Mouse (Mus musculus): Measurements from ENCODE around the gene Guca1a. TPM values are rescaled to one million over a fixed set of nuclear protein-coding genes. Genes with fewer than 3 reads are reported as not detected.

The Guca1a gene
- polyA plus RNA-seq, 1 experiment from 2014 or later: 0.82 TPM

DNA sequence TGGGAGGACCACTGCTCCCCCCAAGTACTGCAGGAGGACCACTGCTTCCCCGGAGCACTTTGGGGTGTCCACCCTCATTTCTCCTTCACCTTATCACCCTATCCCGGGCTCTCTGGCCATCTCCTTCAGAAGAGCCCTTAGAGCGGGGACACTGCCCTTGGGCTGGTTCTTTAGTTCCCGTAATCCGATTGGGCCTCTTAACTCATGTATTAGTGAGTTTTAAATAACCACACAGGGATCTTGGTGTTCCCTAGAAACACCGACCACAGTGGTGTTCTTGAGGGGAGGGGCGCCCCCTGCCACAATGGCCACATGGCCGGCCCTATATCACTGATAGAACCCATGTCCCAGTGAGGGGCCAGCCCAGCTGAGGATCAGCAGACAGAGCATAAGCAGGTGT lies 1.3 kb downstream of the Guca1a start:
- Histone ChIP-seq H3K9ac (ENCODE audit: low read length) (no peak overlapping the region), H3K4me3 (ENCODE audit: low read depth, low read length) (no peak overlapping the region), H3K4me2 (ENCODE audit: low read depth) (no peak overlapping the region), H3K36me3 (ENCODE audit: control insufficient read depth, insufficient read depth, low read length) (no peaks in the 10 kb centered on the region), H3K4me1 (ENCODE audit: control insufficient read depth, insufficient read depth, low read length) (no peaks in the 10 kb centered on the region), H3K9me3 (ENCODE audit: control insufficient read depth, low read length) (no peaks in the 10 kb centered on the region), H3K27me3 (ENCODE audit: control insufficient read depth, insufficient read depth, low read length) (peaks cover 13% of the 10 kb centered on the region), H3K27ac (ENCODE audit: low read depth, low read length) (no peak overlapping the region)
- DNase-seq (ENCODE audit: low spot score): no peak
- ATAC-seq (ENCODE audit: insufficient read depth, low FRiP score, low TSS enrichment): no peak
- WGBS: 89% methylated on average over 8 of the region's 8 CpGs

DNA sequence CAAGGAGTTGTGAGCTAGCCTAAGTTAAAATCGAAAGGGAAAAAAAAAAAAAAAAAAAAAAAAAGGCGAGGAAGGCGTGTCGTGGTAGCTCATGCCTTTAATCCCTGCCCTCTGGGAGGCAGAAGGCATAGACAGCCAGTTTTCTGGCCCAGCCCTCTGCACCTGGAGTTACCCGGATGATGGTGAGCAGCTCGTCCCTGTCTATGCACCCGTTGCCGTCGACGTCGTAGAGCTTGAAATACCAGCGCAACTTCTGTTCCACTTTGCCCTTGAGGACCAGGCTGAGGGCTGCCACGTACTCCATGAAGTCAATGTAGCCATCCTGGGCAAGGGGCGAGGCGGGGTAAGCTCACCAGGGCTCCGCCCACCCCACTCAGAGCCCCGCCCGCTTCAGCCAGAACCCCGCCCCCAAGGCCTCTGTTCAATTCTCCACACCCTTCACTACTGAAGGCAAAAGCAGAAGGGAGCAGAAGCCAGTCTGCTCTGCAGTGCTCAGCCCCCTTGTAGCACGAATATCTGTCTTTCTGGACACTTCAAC lies 4.9 kb downstream of the Guca1a start:
- H3K36me3 ChIP-seq (ENCODE audit: control insufficient read depth, insufficient read depth, low read length): no peaks in the 10 kb centered on the region
- no peak overlapping the region for H3K27ac ChIP-seq (ENCODE audit: low read depth, low read length)
- peak overlapping the region; percentile 1; the same call in 1 of the 2 replicates for H3K4me3 ChIP-seq (ENCODE audit: low read depth, low read length)
- WGBS: 4% methylated on average over 20 of the region's 20 CpGs
- H3K4me2 ChIP-seq (ENCODE audit: low read depth): peak overlapping the region; percentile 32
- H3K27me3 ChIP-seq (ENCODE audit: control insufficient read depth, insufficient read depth, low read length): peaks cover 13% of the 10 kb centered on the region
- no peak for ATAC-seq (ENCODE audit: insufficient read depth, low FRiP score, low TSS enrichment)
- no peaks in the 10 kb centered on the region for H3K4me1 ChIP-seq (ENCODE audit: control insufficient read depth, insufficient read depth, low read length)
- no peaks in the 10 kb centered on the region for H3K9me3 ChIP-seq (ENCODE audit: control insufficient read depth, low read length)
- peak; percentile 60 for DNase-seq (ENCODE audit: low spot score)
- no peak overlapping the region for H3K9ac ChIP-seq (ENCODE audit: low read length)

DNA sequence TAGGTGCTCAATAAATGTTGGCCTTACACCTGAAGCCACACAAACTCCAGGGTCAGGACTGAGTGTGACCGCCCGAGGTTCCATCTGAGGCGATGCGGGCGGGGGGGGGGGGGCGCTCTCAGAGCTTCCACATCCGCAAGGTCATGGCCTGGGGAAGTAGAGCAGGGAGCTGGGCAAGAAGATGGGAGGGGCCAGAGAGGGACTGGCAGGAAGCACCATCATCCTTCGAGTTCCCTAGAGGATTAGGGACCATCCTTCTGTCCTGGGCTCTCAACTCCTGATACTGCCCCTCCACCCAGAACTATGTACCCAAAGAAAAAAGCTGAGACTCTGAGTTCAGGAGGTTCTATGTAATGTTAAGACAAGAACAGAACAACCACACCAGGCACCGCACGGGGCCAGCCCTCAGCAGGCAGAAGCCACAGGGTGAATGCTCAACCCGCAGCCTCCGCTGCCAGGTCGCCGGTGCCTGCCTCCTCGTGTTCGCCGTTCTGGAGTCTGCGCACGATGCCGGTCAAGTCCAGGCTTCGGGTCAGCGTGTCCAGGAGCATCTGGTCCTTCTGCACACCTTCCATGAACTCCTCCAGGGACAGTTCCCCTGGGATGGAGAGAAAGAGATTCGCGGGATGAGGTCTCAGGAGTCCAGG lies 6.0 kb downstream of the Guca1a start:
- no peak overlapping the region for H3K9ac ChIP-seq (ENCODE audit: low read length)
- ATAC-seq (ENCODE audit: insufficient read depth, low FRiP score, low TSS enrichment) (no peak), DNase-seq (ENCODE audit: low spot score) (no peak)
- no peak overlapping the region for H3K27ac ChIP-seq (ENCODE audit: low read depth, low read length)
- H3K4me3 ChIP-seq (ENCODE audit: low read depth, low read length): peak overlapping the region; percentile 10; the same call in 1 of the 2 replicates
- no peaks in the 10 kb centered on the region for H3K4me1 ChIP-seq (ENCODE audit: control insufficient read depth, insufficient read depth, low read length)
- WGBS: 26% methylated on average over 24 of the region's 24 CpGs
- H3K36me3 ChIP-seq (ENCODE audit: control insufficient read depth, insufficient read depth, low read length): no peaks in the 10 kb centered on the region
- peak overlapping the region; percentile 32; the same call in 1 of the 2 replicates for H3K4me2 ChIP-seq (ENCODE audit: low read depth)
- no peaks in the 10 kb centered on the region for H3K9me3 ChIP-seq (ENCODE audit: control insufficient read depth, low read length)
- H3K27me3 ChIP-seq (ENCODE audit: control insufficient read depth, insufficient read depth, low read length): peaks cover 13% of the 10 kb centered on the region

DNA sequence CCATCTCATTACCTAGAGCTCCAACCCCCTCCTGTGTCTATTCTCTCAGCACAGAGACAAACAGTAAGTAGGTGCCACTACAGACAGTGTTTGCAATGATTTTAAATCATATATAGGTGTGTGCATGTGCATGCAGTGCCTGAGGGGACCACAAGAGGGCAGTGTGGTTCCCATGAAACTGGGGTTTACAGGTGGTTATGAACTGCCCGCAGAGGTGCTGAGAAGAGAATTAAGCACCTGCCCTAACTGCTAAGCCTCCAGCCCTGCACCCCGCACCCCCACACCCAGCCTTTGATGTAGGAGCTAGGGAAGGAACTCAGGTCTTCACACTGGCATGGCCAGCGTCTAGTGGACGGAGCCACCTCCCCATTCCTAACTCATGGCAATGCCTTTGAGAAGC lies 13.7 kb downstream of the Guca1a start:
- Histone ChIP-seq H3K27me3 (ENCODE audit: control insufficient read depth, insufficient read depth, low read length) (no peaks in the 10 kb centered on the region), H3K9me3 (ENCODE audit: control insufficient read depth, low read length) (no peaks in the 10 kb centered on the region), H3K4me3 (ENCODE audit: low read depth, low read length) (no peak overlapping the region), H3K4me1 (ENCODE audit: control insufficient read depth, insufficient read depth, low read length) (no peaks in the 10 kb centered on the region), H3K9ac (ENCODE audit: low read length) (no peak overlapping the region), H3K36me3 (ENCODE audit: control insufficient read depth, insufficient read depth, low read length) (no peaks in the 10 kb centered on the region), H3K4me2 (ENCODE audit: low read depth) (no peak overlapping the region), H3K27ac (ENCODE audit: low read depth, low read length) (no peak overlapping the region)
- DNase-seq (ENCODE audit: low spot score): no peak
- no peak for ATAC-seq (ENCODE audit: insufficient read depth, low FRiP score, low TSS enrichment)
- 59% methylated on average over 4 of the region's 4 CpGs for WGBS

DNA sequence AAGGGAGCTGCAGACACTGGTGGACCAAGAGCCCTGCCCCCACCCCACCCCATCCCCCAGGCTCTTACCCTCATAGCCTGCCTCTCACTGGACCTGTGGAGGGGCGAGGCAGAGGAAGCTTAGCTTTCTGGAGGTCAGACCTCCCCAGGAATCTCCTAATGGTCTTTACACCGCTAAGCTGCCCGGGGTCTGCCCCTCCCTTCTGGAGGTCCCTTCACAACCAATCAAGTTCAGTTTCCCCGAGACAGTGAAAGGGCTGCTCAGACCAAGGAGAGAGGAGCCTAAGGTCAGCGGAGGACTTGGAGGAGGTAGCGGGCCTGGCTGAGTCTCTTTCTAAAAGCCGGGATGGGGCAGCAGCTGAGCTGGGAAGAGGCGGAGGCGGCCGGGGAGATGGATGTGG lies 15.2 kb downstream of the Guca1a start, which contains the start of gene Guca1b:
TSS of gene Guca1b (plus strand) at position 249 of the 400 bp plus-strand sequence.
- Histone ChIP-seq H3K4me2 (ENCODE audit: low read depth) (no peak within 1 kb of the TSS), H3K4me1 (ENCODE audit: control insufficient read depth, insufficient read depth, low read length) (no peaks in the 10 kb centered on the region), H3K9me3 (ENCODE audit: control insufficient read depth, low read length) (no peaks in the 10 kb centered on the region), H3K36me3 (ENCODE audit: control insufficient read depth, insufficient read depth, low read length) (no peaks in the 10 kb centered on the region; the same call in 1 of the 2 replicates), H3K9ac (ENCODE audit: low read length) (no peak within 1 kb of the TSS), H3K27me3 (ENCODE audit: control insufficient read depth, insufficient read depth, low read length) (no peaks in the 10 kb centered on the region), H3K27ac (ENCODE audit: low read depth, low read length) (no peak within 1 kb of the TSS), H3K4me3 (ENCODE audit: low read depth, low read length) (no peak within 1 kb of the TSS)
- no peak for ATAC-seq (ENCODE audit: insufficient read depth, low FRiP score, low TSS enrichment)
- no peak for DNase-seq (ENCODE audit: low spot score)
- 36% methylated on average over 10 of the region's 10 CpGs for WGBS

DNA sequence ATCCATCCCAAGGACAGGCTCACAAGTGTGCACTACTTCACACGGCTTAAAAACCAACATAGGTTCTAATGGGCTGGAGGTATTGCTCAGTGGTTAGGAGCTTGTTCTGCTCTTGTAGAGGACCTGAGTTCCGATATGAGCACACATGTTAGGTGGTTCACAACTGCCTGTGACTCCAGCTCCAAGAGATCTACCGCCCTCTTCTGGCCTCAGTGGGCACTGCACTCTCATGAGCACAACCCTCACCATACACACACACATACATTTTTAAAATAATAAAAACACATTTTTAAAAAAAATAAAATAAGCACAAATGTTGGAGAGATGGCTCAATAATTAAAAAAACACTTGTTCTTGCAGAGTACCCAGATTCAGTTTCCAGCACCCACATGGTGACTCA lies 16.3 kb downstream of the Guca1a start:
- ATAC-seq (ENCODE audit: insufficient read depth, low FRiP score, low TSS enrichment) (no peak), DNase-seq (ENCODE audit: low spot score) (no peak)
- H3K36me3 ChIP-seq (ENCODE audit: control insufficient read depth, insufficient read depth, low read length): no peaks in the 10 kb centered on the region; the same call in 1 of the 2 replicates
- no peaks in the 10 kb centered on the region for H3K27me3 ChIP-seq (ENCODE audit: control insufficient read depth, insufficient read depth, low read length)
- no peaks in the 10 kb centered on the region for H3K4me1 ChIP-seq (ENCODE audit: control insufficient read depth, insufficient read depth, low read length)
- H3K4me3 ChIP-seq (ENCODE audit: low read depth, low read length): no peak overlapping the region
- 89% methylated on average over 3 of the region's 3 CpGs for WGBS
- H3K9me3 ChIP-seq (ENCODE audit: control insufficient read depth, low read length): no peaks in the 10 kb centered on the region
- H3K4me2 ChIP-seq (ENCODE audit: low read depth): no peak overlapping the region
- H3K9ac ChIP-seq (ENCODE audit: low read length): no peak overlapping the region
- no peak overlapping the region for H3K27ac ChIP-seq (ENCODE audit: low read depth, low read length)

DNA sequence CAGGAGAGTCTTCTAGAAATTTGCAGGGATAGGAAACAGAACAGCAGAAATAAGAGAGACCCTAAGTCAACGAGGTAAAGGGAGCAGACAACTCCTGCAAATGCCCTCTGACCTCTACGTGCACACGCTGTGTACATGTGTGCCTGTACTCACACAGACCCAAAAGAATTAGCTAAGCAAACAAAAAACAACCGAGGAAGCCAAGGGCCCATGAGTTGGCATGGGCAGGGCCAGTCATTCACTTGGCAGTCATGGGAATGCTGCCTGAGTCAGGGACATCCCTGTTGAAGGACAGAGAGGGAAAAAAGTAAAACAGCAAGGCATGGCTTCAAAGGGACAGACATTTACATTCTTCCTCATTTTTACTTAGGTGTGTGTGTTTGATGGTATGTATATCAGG lies 17.1 kb downstream of the Guca1a start:
- H3K36me3 ChIP-seq (ENCODE audit: control insufficient read depth, insufficient read depth, low read length): no peaks in the 10 kb centered on the region; the same call in 1 of the 2 replicates
- WGBS: 93% methylated on average over 4 of the region's 4 CpGs
- no peak overlapping the region for H3K27ac ChIP-seq (ENCODE audit: low read depth, low read length)
- no peaks in the 10 kb centered on the region for H3K9me3 ChIP-seq (ENCODE audit: control insufficient read depth, low read length)
- no peak for DNase-seq (ENCODE audit: low spot score)
- no peak overlapping the region for H3K9ac ChIP-seq (ENCODE audit: low read length)
- H3K4me1 ChIP-seq (ENCODE audit: control insufficient read depth, insufficient read depth, low read length): no peaks in the 10 kb centered on the region
- H3K4me2 ChIP-seq (ENCODE audit: low read depth): no peak overlapping the region
- no peak overlapping the region for H3K4me3 ChIP-seq (ENCODE audit: low read depth, low read length)
- no peaks in the 10 kb centered on the region for H3K27me3 ChIP-seq (ENCODE audit: control insufficient read depth, insufficient read depth, low read length)
- ATAC-seq (ENCODE audit: insufficient read depth, low FRiP score, low TSS enrichment): no peak

DNA sequence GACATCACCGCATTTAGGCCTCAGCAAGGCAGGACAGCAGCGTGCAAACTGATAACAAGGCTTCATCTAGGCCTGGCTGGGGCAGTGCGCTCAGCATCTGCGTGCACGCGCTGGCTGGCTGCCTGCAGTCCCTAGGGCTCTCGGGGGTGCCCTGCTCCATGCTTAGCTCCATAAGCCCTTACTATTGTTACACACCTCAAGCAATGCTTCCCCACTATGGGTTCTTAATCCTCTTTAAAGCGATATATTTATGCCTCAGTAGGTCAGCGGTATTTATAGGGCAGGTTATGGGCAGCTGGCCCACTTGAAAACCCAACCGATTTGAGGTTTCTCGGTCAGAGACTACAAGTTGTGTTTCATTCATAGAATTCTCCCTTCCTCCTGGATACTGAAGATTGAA lies 18.5 kb downstream of the Guca1a start:
- ATAC-seq (ENCODE audit: insufficient read depth, low FRiP score, low TSS enrichment): no peak
- no peak overlapping the region for H3K27ac ChIP-seq (ENCODE audit: low read depth, low read length)
- 88% methylated on average over 11 of the region's 11 CpGs for WGBS

DNA sequence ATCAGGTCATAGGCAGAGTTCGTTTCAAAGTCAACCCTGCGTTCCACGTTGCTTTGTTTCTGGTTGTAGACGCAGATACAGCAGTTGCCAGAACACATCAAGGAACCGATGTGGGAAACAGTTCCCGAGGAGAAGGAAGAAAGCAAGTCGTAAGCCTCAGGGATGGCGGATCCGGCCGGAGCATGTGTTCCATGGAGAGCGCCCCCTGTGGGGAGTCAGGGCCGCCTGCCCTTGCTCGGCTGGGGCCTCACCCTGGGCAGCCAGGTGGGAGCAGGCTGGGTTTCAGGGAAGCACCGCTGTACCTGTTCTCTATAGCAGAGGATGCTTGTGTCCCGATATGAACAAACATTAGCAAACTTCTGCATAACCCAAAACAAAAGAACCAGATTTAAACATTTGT lies 22.3 kb downstream of the Guca1a start:
- Histone ChIP-seq H3K4me2 (ENCODE audit: low read depth) (no peak overlapping the region), H3K4me1 (ENCODE audit: control insufficient read depth, insufficient read depth, low read length) (no peaks in the 10 kb centered on the region), H3K9me3 (ENCODE audit: control insufficient read depth, low read length) (no peaks in the 10 kb centered on the region), H3K27ac (ENCODE audit: low read depth, low read length) (no peak overlapping the region), H3K9ac (ENCODE audit: low read length) (no peak overlapping the region), H3K27me3 (ENCODE audit: control insufficient read depth, insufficient read depth, low read length) (no peaks in the 10 kb centered on the region), H3K36me3 (ENCODE audit: control insufficient read depth, insufficient read depth, low read length) (peaks cover 12% of the 10 kb centered on the region), H3K4me3 (ENCODE audit: low read depth, low read length) (no peak overlapping the region)
- DNase-seq (ENCODE audit: low spot score): no peak
- no peak for ATAC-seq (ENCODE audit: insufficient read depth, low FRiP score, low TSS enrichment)
- WGBS: 80% methylated on average over 15 of the region's 15 CpGs

More for the DNA sequence above, 18.5 kb downstream of the Guca1a start:
- Histone ChIP-seq H3K27me3 (ENCODE audit: control insufficient read depth, insufficient read depth, low read length) (no peaks in the 10 kb centered on the region), H3K4me1 (ENCODE audit: control insufficient read depth, insufficient read depth, low read length) (no peaks in the 10 kb centered on the region), H3K4me3 (ENCODE audit: low read depth, low read length) (no peak overlapping the region), H3K4me2 (ENCODE audit: low read depth) (no peak overlapping the region), H3K9ac (ENCODE audit: low read length) (no peak overlapping the region), H3K9me3 (ENCODE audit: control insufficient read depth, low read length) (no peaks in the 10 kb centered on the region), H3K36me3 (ENCODE audit: control insufficient read depth, insufficient read depth, low read length) (no peaks in the 10 kb centered on the region; the same call in 1 of the 2 replicates)
- DNase-seq (ENCODE audit: low spot score): no peak

Data from neural tube, embryonic 11.5 days (tissue).